Mouse (Mus musculus): Measurements from ENCODE around the gene Myo3a. TPM values are rescaled to one million over a fixed set of nuclear protein-coding genes. Genes with fewer than 3 reads are reported as not detected.

The Myo3a gene
- total RNA-seq, 4 experiments from 2014 or later, result 1.9 to 2.8 (median 2.3) TPM

- DNase-seq (ENCODE audit: low spot score in 2 of 2), result no peak
Observed at GRCm38 (mm10) chr2:22620534-22620933, 393.2 kb downstream of the Myo3a start.

GRCm38 (mm10) chr2:22620978-22621827 lies 393.9 kb downstream of the Myo3a start:
- DNase-seq (ENCODE audit: low spot score in 2 of 2), result no peak

- DNase-seq (ENCODE audit: low spot score in 2 of 2), result no peak
Observed at GRCm38 (mm10) chr2:22621828-22622731, 394.8 kb downstream of the Myo3a start, which contains the start of gene Gad2. Gene Gad2 (plus strand): TSS chr2:22622205.

- no peak for DNase-seq (ENCODE audit: low spot score in 2 of 2)
Observed at GRCm38 (mm10) chr2:22623111-22624070, 396.1 kb downstream of the Myo3a start.

GRCm38 (mm10) chr2:22624188-22624975 lies 397.1 kb downstream of the Myo3a start:
- DNase-seq (ENCODE audit: low spot score in 2 of 2), result no peak

- no peak for DNase-seq (ENCODE audit: low spot score in 2 of 2)
Observed at GRCm38 (mm10) chr2:22625096-22625960, 398.0 kb downstream of the Myo3a start.

- DNase-seq (ENCODE audit: low spot score in 2 of 2), result no peak
Observed at GRCm38 (mm10) chr2:22627147-22627666, 399.9 kb downstream of the Myo3a start.

GRCm38 (mm10) chr2:22627819-22628432 lies 400.6 kb downstream of the Myo3a start:
- no peak for DNase-seq (ENCODE audit: low spot score in 2 of 2)

GRCm38 (mm10) chr2:22634766-22635165 lies 407.5 kb downstream of the Myo3a start:
- DNase-seq (ENCODE audit: low spot score in 2 of 2), result no peak

GRCm38 (mm10) chr2:22646134-22646533 lies 418.8 kb downstream of the Myo3a start:
- DNase-seq (ENCODE audit: low spot score in 2 of 2), result no peak

- no peak for DNase-seq (ENCODE audit: low spot score in 2 of 2)
Observed at GRCm38 (mm10) chr2:22648394-22648793, 421.1 kb downstream of the Myo3a start.

GRCm38 (mm10) chr2:22651826-22652225 lies 424.5 kb downstream of the Myo3a start:
- no peak for DNase-seq (ENCODE audit: low spot score in 2 of 2)

- DNase-seq (ENCODE audit: low spot score in 2 of 2), result no peak
Observed at GRCm38 (mm10) chr2:22663731-22664130, 436.4 kb downstream of the Myo3a start.

Small RNAs within 50 kb of the gene (microRNA-seq; reads per million reads assigned to microRNA genes)
- gene Gm23636 (0 reads per million in 2 experiments), gene Mir3967 (0 reads per million in 2 experiments)
